Mouse (Mus musculus): ENCODE measurements around the gene Parp9. TPM values are rescaled to one million over a fixed set of nuclear protein-coding genes. Genes with fewer than 3 reads are reported as not detected.

Parp9 gene
- polyA plus RNA-seq (2015; fragmentation: Nextera tagmentation; extraction: Ambion mirVana), result 10.9 and 11.2 TPM in 2 replicates

DNA sequence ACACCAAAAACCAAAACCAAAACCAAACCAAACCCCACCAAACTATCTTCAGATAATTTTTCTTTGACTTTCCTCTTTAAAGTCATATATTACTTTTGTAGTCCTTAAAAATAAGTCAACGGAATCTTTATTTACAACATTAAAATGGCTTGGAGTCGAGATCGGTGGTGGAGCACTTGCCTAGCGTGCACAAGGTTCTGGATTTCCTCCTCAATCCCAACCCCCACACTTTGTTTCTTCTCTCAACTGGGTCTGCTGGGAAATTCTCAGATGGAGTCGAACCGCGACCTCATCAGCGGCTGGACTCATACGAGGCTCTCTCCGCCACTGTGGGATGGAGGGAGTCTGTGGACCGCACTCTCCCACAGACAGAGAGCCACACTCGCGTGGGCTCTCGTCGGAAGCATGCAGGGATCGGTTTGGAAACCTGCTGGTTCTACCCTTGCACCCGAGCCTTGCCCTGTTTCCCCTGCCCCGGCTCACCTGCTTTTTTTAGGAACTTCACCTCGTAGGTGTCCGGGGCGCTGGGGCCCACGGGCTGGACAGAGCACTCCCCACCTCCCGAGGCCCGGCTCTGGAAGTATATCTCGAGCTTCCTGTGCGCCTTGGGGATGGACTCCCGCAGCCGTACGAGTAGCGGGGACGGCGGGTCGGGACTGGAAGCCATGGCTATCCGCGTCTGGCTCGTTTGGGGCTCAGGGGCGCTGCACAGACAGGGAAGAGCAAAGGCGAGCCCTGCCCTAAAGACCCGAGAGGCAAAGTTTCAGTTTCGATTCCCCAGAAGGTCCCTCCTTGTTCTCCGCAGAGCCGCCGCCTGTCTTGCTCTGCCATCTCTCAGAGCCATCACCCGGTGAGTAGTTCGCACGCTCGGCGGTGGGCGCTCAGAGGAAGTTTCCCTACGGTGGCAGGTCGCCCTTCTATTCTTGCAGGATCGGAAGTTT, at the start of gene Parp9, which contains the start of gene Dtx3l:
Parp9 (plus strand) TSS at position 260 of the 941 bp plus-strand sequence.
Dtx3l (minus strand) TSS at position 941 of the 941 bp plus-strand sequence.

DNA sequence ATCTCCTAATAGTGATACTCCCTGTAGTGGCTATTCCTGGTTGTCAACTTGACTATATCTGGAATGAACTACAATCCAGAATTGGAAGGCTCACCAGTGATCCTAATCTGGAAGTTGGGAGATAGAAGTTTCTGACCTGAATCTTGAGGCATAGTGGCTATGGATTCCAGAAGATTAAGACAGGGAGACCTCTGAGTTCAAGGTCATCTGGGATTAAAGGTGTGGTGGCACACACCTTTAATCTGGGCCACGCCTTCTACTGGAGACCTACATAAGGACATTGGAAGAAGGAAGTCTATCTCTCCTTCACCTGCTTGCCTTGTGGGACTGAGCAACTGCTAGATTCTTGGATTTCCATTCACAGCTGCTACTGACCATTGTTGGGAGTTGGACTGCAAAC, 40.2 kb downstream of the Parp9 start, which contains the start of gene Kpna1:
Kpna1 (plus strand) TSS at position 301 of the 400 bp plus-strand sequence.

Other genes with a start within 250 kb of the Parp9 start
- 12.6 and 13.2 TPM in 2 replicates for gene Dirc2, start 169.1 kb upstream of the Parp9 start, polyA plus RNA-seq (2015; fragmentation: Nextera tagmentation; extraction: Ambion mirVana)
- gene Hspbap1, start 168.1 kb upstream of the Parp9 start, polyA plus RNA-seq (2015; fragmentation: Nextera tagmentation; extraction: Ambion mirVana), result 6.8 and 6.9 TPM in 2 replicates
- gene Parp14, start 66.9 kb upstream of the Parp9 start, polyA plus RNA-seq (2015; fragmentation: Nextera tagmentation; extraction: Ambion mirVana), result 1.6 and 2.9 TPM in 2 replicates
- gene Dtx3l, start 681 bp downstream of the Parp9 start, polyA plus RNA-seq (2015; fragmentation: Nextera tagmentation; extraction: Ambion mirVana), result 6.7 and 7.5 TPM in 2 replicates
- 25.5 and 29.9 TPM in 2 replicates for gene Kpna1, start 40.3 kb downstream of the Parp9 start, polyA plus RNA-seq (2015; fragmentation: Nextera tagmentation; extraction: Ambion mirVana)
- gene Wdr5b, start 102.7 kb downstream of the Parp9 start, polyA plus RNA-seq (2015; fragmentation: Nextera tagmentation; extraction: Ambion mirVana), result 4.1 and 4.4 TPM in 2 replicates
- 404 and 449 TPM in 2 replicates for gene Fam162a, start 133.1 kb downstream of the Parp9 start, polyA plus RNA-seq (2015; fragmentation: Nextera tagmentation; extraction: Ambion mirVana)
- 44.0 and 50.9 TPM in 2 replicates for gene Ccdc58, start 133.2 kb downstream of the Parp9 start, polyA plus RNA-seq (2015; fragmentation: Nextera tagmentation; extraction: Ambion mirVana)
- gene Csta1, start 192.8 kb downstream of the Parp9 start, polyA plus RNA-seq (2015; fragmentation: Nextera tagmentation; extraction: Ambion mirVana), result 1.3 and 1.4 TPM in 2 replicates
- gene Stfa2l1, start 218.3 kb downstream of the Parp9 start, polyA plus RNA-seq (2015; fragmentation: Nextera tagmentation; extraction: Ambion mirVana), result 0.47 and 7.8 TPM in 2 replicates
- gene Gm5483, start 245.7 kb downstream of the Parp9 start, polyA plus RNA-seq (2015; fragmentation: Nextera tagmentation; extraction: Ambion mirVana), result 4.8 and 21.3 TPM in 2 replicates

Data from urinary bladder, postnatal 0 days (tissue).